Mouse (Mus musculus): Measurements from ENCODE around the gene Polh.

GRCm38 (mm10) chr17:46143578-46144423, 58.6 kb downstream of the Polh start, which contains the start of gene Rsph9:
- TF ChIP-seq CTCF (IDR thresholded peaks at IDR 0.05; ENCODE audit: extremely low read depth, insufficient read depth, insufficient read length, insufficient replicate concordance), result no peak
- no peak for TF ChIP-seq POLR2A (IDR thresholded peaks at IDR 0.05; ENCODE audit: low read depth, low read length)

Data from spleen, adult 2 months (tissue).